Mouse (Mus musculus) spleen, adult 2 months (tissue): ENCODE results near the gene Olfm4. TPM values are rescaled to one million over a fixed set of nuclear protein-coding genes. Genes with fewer than 3 reads are reported as not detected.

Source experiments
- DNase-seq, 2 experiments: peaks; one replicate each; pipeline versions ENCODE4 v3.0.0 to v3.0.0-alpha.2; 2012 to 2021; ENCODE audit warnings: low spot score in 2 of 2, low read depth in 1 of 2
- H3K27ac ChIP-seq: fragments of 200-500 bp; 2 replicates; pipeline ENCODE4 v1.5.1; 2012; ENCODE audit warnings: low read length, inconsistent platforms; ENCODE audit not compliant: insufficient read depth
- H3K27me3 ChIP-seq: fragments of 200-500 bp; 2 replicates; pipeline ENCODE4 v1.6.1; 2012; ENCODE audit warnings: mild to moderate bottlenecking, moderate library complexity, low read length, inconsistent platforms; ENCODE audit not compliant: control insufficient read depth, insufficient read depth
- H3K36me3 ChIP-seq: fragments of 200-500 bp; 2 replicates; pipeline ENCODE4 v1.6.1; 2012; ENCODE audit warnings: mild to moderate bottlenecking, low read length, inconsistent platforms; ENCODE audit not compliant: control insufficient read depth, insufficient read depth
- H3K4me1 ChIP-seq: fragments of 200-500 bp; 2 replicates; pipeline ENCODE4 v1.6.1; 2011; ENCODE audit warnings: inconsistent platforms; ENCODE audit not compliant: control insufficient read depth, insufficient read depth, insufficient read length
- H3K4me3 ChIP-seq: fragments of 200-500 bp; 2 replicates; pipeline ENCODE4 v1.5.1; 2011; ENCODE audit warnings: mild to moderate bottlenecking, inconsistent platforms; ENCODE audit not compliant: insufficient read depth, insufficient read length; ENCODE audit errors: extremely low read depth
- CTCF ChIP-seq: fragments of 200-500 bp; IDR thresholded peaks from 2 replicates; pipeline ENCODE4 v1.5.1; 2011; ENCODE audit warnings: mild to moderate bottlenecking, inconsistent platforms; ENCODE audit not compliant: insufficient read depth, insufficient read length, insufficient replicate concordance; ENCODE audit errors: extremely low read depth
- POLR2A ChIP-seq: fragments of 200-500 bp; IDR thresholded peaks from 2 replicates; pipeline ENCODE4 v1.6.1; 2011; ENCODE audit warnings: low read depth, low read length, inconsistent platforms
- WGBS: fragments of 180-500 bp; shearing (Covaris S2); methylation state at CpG from one replicate; pipeline ENCODE4 v1.1.7; 2018; 5-methylcytosine and 5-hydroxymethylcytosine counted together
- polyA plus RNA-seq: library from polyadenylated mRNA; depleted of rRNA; stranded (reverse); fragments of >200 nt; gene quantifications from 2 replicates; pipeline ENCODE4 v1.2.3, GENCODE M21; 2012

Gene Olfm4
- polyA plus RNA-seq, 1 experiment, result 0.26 TPM

DNA sequence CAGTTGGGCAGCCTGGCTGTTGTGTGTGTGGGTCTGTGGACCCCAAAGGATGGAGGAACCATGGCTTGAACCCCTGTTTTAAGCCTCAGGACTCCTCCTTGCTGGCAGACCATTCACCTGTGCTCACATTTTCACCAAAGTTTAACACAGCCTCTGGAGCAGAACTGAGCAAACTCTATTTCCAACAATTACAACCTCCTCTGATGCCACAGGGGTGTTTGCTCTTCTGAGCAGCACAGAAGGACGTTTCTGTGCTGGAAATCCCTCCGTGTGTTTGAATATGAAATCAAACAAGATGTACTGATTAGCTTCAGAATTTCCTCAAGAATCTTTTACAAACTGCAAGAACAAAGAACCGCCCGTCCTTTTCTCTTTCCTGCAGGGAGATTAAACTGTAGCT, 5.9 kb downstream of the Olfm4 start:
- Histone ChIP-seq H3K4me1 (no peaks in the 10 kb centered on the region), H3K4me3 (no peak overlapping the region), H3K27me3 (no peaks in the 10 kb centered on the region), H3K27ac (no peak overlapping the region), H3K36me3 (no peaks in the 10 kb centered on the region)
- no peak for TF ChIP-seq CTCF
- no peak for TF ChIP-seq POLR2A
- WGBS, result 74% methylated on average over 4 of the region's 4 CpGs
- no peak for DNase-seq

DNA sequence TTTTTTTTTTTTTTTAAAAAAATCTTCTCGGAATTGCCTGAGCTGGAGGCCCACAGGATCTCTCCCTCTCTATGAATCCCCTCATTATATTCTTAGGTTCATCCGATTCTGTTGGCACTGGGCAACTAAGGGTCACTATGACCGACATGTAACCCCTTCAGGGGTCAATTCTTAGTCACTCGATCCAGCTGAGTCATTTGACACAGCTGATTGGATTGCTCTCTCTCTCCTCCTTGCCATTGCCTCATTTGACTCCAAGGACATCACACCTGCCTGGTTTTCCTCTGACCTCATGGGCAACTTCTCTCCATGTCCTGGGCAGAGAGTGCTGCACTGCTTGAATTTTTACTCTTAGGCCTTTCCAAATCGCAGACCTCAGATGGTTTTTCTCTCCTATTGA, 6.7 kb downstream of the Olfm4 start:
- Histone ChIP-seq H3K36me3 (no peaks in the 10 kb centered on the region), H3K27me3 (no peaks in the 10 kb centered on the region), H3K4me3 (no peak overlapping the region), H3K4me1 (no peaks in the 10 kb centered on the region), H3K27ac (no peak overlapping the region)
- TF ChIP-seq POLR2A, result no peak
- no peak for TF ChIP-seq CTCF
- 76% methylated on average over 5 of the region's 5 CpGs for WGBS
- DNase-seq, result no peak

- WGBS, result 84% methylated on average over 4 of the region's 4 CpGs
- Histone ChIP-seq H3K4me1 (no peaks in the 10 kb centered on the region), H3K27me3 (no peaks in the 10 kb centered on the region), H3K27ac (no peak overlapping the region), H3K4me3 (no peak overlapping the region), H3K36me3 (no peaks in the 10 kb centered on the region)
- TF ChIP-seq CTCF (no peak), POLR2A (no peak)
- no peak for DNase-seq
Observed at GRCm38 (mm10) chr14:79997534-79997933, 13.7 kb downstream of the Olfm4 start.

DNA sequence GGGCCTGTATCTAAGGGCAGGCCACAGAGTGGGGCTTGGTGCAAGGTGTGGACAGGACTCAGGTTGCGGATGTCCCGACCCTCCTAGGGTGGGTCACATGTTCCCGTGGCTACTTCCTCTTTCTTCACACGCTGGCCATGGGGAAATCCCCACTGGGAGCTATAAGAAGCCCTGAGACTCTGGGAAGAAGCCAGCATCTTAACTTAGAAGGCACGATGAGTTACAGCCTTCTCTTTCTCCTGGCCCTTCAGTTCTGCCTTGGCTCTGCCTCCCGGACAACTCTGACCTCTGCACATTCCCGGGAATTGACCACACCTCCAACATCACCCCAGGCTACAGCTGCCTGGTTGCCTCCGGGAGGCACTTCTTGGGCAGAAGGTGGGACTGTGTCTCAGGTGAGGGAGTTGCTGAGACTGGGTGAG, 16.2 kb downstream of the Olfm4 start:
- Histone ChIP-seq H3K27ac (no peak overlapping the region), H3K27me3 (no peaks in the 10 kb centered on the region), H3K4me3 (no peak overlapping the region), H3K4me1 (no peaks in the 10 kb centered on the region), H3K36me3 (no peaks in the 10 kb centered on the region)
- DNase-seq, result no peak
- TF ChIP-seq CTCF (no peak), POLR2A (no peak)
- 23% methylated on average over 8 of the region's 8 CpGs for WGBS

DNA sequence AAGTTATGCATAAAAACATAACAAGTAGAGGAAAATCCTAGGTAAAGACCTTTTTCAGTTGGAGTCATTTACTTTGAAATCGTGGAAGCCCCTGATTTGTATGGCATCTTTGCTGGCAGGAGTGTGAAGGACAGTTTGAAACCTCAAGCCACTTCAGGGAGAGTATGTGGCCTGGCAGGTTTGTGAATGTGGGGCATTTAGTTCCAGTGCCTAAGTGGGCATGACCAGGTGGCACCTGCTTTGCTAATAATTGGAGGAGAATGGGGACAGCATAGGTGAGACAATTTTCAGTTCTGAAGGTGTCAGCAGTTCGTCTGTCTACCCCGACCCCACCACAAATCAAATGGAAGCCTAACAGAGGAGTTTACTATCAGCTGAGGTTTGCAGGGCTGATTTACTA, 23.8 kb downstream of the Olfm4 start:
- no peaks in the 10 kb centered on the region; the same call in 1 of the 2 replicates for H3K27me3 ChIP-seq
- no peak for DNase-seq
- 86% methylated on average over 3 of the region's 3 CpGs for WGBS
- H3K4me3 ChIP-seq, result no peak overlapping the region
- no peak overlapping the region for H3K27ac ChIP-seq
- no peaks in the 10 kb centered on the region for H3K36me3 ChIP-seq
- no peaks in the 10 kb centered on the region for H3K4me1 ChIP-seq
- TF ChIP-seq CTCF, result no peak
- TF ChIP-seq POLR2A, result no peak

DNA sequence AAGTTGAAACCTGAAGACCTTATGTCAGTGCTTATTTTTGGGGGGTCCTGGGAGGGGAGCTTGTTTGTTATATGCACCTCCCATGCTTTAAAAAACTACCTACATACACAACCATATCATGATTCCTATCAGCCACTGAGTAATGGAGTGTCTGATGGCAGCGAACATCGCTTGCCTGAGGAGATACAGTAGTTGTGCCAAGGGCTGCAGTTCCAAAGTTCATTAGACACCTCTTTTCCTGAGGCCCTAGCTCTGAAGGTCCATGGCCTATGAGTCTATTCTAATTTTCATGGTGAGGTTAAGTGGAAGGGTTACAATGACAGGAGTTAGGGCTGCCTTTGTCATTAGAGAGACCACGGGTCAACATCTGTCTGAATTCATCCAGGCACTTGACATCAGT, 26.5 kb downstream of the Olfm4 start:
- Histone ChIP-seq H3K27ac (no peak overlapping the region), H3K36me3 (no peaks in the 10 kb centered on the region), H3K4me1 (no peaks in the 10 kb centered on the region), H3K27me3 (no peaks in the 10 kb centered on the region; the same call in 1 of the 2 replicates), H3K4me3 (no peak overlapping the region)
- WGBS, result 75% methylated on average over 3 of the region's 3 CpGs
- DNase-seq, result no peak
- TF ChIP-seq CTCF (no peak), POLR2A (no peak)

DNA sequence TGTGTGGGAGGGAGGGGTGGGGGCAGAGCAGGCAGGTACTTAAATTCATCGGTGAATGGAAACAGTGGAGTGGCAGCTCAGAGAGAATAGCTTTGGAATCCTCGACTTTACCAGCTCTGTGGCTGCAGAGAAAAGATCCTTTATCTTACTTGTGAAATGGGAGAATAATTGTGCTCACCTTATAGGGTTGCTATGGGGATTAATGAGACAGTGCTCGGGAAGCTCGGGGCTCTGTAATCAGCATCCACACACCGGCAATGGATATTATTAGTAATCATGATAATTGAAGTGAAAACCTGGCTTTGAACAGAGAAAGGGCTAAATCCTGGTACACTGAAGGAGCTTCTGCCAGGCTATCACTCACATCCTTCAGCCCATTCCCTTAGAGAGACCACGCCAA, 31.1 kb downstream of the Olfm4 start:
- Histone ChIP-seq H3K27ac (no peak overlapping the region), H3K36me3 (no peaks in the 10 kb centered on the region), H3K27me3 (no peaks in the 10 kb centered on the region; the same call in 1 of the 2 replicates), H3K4me3 (no peak overlapping the region), H3K4me1 (no peaks in the 10 kb centered on the region)
- WGBS, result 76% methylated on average over 6 of the region's 6 CpGs
- no peak for DNase-seq
- no peak for TF ChIP-seq POLR2A
- TF ChIP-seq CTCF, result no peak
